Mouse (Mus musculus): ENCODE results near the gene Pdpr.
"Not testable (repeated sequence)": the region's sequence is repeated elsewhere in the genome, so short reads cannot be mapped to it uniquely, and the experiment has no call there.

- TF ChIP-seq CTCF (IDR thresholded peaks at IDR 0.05; ENCODE audit: low read depth, low read length); POLR2A (IDR thresholded peaks at IDR 0.05; ENCODE audit: insufficient read depth, low read length); EP300 (IDR thresholded peaks at IDR 0.05; ENCODE audit: insufficient read depth, low read depth, low read length): not testable (repeated sequence)
These were observed 2.1 kb upstream of the Pdpr start, which contains the start of gene Clec18a for GRCm38 (mm10) chr8:111092326-111092725.

Measured in ES-Bruce4 (cell line).